Mouse (Mus musculus): Measurements from ENCODE around the gene Pusl1. TPM values are rescaled to one million over a fixed set of nuclear protein-coding genes. Genes with fewer than 3 reads are reported as not detected.

Pusl1 gene
- total RNA-seq, 2 experiments from 2014 or later = 65.3 to 66.9 TPM

DNA sequence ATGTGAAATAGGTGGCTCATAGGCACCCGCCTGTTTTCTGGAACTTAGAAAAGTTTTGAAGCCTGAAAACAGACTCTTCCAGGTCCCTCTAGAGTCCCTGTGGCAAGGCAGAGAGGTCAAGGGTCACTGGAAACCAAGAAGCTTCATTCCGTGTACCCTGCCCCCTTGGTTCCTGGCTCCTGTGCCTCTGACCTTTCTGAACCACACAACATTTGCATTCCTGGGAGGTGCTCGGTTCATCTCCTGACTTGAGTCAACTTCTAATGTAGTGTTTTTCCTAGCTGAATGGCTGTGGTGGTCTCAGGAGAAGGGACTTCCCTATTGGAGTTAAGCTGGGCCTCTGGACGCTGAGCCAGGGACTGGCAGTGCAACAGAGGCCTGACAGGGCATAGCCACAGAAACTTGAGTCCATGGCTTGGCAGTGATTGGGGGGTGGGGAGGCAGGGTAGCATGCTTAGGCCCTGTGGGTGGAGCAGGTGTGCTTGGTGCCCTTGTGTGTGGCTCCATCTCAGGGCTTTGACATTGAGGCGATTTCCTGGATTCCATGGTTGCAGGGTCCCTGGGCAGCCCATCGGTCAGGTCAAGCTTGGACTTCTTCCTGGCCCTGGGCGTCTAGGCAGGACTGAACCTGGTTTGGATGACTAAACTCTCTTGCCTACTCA, 43.0 kb downstream of the Pusl1 start:
- no peak for DNase-seq (ENCODE audit: low spot score in 2 of 2)
- intact Hi-C loops (cut with DNase I) = no loop called here

DNA sequence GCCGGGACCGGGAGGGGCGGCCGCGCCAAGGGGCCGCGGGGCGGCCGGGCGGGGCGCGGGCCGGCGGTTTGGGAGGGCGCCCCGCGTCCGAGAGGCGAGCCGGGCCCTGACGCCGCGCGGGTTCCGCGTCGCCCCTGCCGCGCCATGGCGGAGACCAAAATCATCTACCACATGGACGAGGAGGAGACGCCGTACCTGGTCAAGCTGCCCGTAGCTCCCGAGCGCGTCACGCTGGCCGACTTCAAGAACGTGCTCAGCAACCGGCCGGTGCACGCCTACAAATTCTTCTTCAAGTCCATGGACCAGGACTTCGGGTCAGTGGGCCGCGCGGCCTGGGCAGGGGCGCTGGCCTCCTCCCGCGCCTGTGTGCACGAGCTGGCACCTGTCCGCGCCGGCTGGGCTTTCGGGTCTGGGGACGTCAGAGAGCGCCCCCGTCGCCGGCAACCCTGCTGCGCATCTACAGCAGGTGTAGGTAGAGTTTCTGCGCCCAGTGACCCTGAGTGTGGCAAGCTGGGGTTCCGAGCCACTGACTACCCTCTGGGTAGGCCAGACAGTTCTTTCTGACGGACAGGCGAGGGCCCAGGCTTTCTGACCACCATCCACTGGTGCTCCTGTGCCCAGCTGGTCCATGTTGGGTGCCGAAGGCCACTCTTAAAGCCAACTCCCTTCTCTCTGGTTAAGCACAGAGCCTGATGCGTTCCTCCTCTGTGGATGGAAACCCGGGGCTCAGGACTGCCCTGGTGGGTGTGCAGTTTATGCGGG, 43.8 kb downstream of the Pusl1 start:
- no peak for DNase-seq (ENCODE audit: low spot score in 2 of 2)
- intact Hi-C loops (cut with DNase I) = no loop called here

DNA sequence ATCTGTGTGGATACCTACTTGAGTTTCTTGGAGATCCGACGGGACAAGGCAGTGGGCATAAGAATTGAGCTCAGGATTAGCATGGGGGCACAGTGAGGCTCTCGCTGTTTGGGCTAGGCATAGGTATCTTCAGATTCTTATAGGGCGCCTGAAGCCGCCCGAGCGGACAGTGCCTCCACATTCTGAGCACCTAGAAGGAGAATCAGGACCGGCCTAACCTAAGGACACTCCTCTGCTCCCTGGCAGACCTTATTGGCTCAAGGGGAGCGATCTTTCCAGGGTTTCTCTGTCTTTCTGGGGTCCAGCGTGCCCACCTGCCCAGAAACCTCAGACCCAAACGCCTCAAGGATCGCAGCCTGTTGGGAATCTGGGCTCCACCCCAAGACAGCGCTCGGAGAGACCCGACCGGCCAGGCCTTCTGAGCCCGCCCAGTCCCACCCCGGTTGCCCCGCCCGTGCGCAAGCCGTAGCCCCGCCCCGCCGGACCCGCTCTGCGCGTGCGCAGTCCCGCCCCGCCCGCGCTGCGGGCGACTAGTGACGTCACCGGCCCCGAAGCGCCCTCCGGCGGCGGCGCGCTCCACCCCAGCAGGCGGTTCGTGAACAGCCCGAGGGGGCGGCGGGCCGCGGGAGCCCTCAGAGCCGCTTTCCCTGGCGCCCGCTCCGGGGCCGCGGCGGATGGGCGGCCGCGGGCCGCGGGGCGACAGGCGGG, 44.6 kb downstream of the Pusl1 start, which contains the start of gene Dvl1:
Gene Dvl1 (plus strand): TSS at position 532 of the 708 bp plus-strand sequence.
- peak; percentile 90 to 96 for DNase-seq (ENCODE audit: low spot score in 2 of 2)
- intact Hi-C loops (cut with DNase I) = no loop called here

DNA sequence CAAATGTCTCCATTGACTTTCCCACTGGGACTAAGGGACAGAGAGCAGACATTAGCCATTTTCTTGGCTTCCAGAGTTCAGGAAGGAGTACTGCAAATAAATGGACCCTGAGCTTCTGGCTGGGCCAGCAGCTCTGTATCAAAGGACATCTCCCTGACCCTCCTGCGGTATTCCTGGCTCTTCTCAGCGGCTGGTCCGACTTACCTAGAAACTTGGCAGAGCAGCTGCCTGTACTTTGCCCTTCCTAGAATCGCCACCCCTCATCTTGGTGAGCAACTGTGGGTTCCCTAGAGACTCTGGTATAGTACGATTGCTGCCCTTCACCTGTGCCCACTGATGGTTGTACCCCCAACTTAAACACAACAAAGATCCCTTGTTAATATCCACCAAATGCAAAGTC, 48.4 kb downstream of the Pusl1 start:
- DNase-seq (ENCODE audit: low spot score in 2 of 2) = no peak
- intact Hi-C loops (cut with DNase I) = no loop called here

DNA sequence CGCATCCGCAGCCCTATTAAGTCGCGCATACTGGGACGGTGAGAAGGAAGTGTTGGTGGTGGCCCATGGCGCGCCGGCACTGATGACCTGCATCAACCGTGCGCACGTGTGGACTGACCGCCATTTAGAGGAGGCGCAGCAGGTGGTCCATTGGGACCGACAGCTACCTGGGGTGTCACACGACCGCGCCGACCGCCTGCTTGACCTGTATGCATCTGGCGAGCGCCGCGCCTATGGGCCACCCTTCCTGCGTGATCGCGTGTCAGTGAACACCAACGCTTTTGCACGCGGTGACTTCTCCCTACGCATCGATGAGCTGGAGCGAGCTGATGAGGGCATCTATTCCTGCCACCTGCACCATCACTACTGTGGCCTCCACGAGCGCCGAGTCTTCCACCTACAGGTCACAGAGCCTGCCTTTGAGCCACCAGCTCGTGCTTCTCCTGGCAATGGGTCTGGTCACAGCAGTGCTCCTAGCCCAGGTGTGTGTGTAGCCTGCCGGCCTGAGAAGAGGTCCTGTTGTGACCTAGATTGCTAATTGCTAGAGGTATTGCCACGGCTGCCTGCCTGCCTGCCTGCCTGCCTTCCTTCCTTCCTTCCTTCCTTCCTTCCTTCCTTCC, 49.8 kb downstream of the Pusl1 start:
- intact Hi-C loops (cut with DNase I) = no loop called here
- DNase-seq (ENCODE audit: low spot score in 2 of 2) = no peak

DNA sequence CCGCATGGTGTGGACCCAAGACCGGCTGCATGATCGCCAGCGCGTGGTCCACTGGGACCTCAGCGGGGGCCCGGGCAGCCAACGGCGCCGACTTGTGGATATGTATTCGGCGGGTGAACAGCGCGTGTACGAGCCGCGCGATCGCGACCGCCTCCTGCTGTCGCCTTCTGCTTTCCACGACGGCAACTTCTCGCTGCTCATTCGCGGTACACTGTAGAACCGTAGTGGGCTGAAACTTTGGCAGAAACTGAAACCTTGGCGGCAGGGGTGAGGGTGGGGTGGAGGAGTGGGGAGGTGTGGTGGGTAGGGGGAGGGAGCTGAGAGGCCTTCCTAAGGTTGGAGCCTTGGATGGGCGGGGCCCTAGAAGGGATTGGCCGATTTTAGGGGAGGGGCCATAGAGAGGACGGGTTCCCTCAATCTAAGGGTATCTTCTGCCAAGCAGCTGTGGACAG, 50.6 kb downstream of the Pusl1 start:
- intact Hi-C loops (cut with DNase I) = no loop called here
- DNase-seq (ENCODE audit: low spot score in 2 of 2) = peak in 1 of 2 experiments; percentile 62

DNA sequence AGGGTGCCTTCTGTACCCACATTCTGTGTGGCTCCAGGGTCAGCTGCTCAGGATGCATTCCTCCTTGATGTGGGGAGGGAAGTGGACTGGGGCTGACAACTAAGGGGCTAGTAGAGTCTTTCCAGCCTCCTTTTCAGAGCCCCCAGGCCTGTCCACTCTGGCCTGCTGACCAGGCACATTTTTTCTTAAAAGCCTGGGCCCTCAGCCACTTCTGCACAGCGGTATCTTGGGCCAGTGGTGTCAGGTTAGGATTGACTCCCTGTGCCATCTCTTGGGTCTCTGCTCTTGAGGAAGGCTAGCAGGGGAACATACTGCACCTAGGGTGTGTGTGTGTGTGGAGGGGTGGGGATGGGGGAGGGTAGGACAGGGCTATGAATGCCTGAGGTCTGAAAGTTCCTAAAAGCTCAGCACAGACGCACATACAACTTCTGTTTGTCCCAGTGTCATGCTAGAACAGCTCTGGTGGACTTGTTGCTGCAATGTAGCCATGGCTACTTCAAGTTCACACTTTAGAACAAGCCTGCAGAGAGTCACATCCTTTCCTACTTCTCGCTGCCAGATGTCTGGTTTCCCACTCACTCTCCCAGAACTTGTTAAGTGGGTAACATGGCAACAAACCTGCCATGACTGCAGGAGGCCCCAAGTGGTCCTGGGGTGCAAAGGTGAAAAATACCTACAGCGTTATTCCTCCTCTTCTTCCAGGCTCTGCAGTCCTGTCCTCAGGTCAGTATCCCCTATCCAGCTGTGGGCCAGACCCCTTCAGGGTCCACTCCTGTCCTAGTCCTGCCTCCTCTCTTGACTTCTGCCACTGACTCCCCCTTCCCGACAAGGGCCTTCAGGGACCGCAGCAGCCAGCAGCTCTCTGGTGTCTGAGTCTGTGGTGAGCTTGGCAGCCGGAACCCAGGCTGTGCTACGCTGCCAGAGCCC, 51.2 kb downstream of the Pusl1 start:
- intact Hi-C loops (cut with DNase I) = no loop called here
- peak in 1 of 2 experiments; percentile 59 for DNase-seq (ENCODE audit: low spot score in 2 of 2)

DNA sequence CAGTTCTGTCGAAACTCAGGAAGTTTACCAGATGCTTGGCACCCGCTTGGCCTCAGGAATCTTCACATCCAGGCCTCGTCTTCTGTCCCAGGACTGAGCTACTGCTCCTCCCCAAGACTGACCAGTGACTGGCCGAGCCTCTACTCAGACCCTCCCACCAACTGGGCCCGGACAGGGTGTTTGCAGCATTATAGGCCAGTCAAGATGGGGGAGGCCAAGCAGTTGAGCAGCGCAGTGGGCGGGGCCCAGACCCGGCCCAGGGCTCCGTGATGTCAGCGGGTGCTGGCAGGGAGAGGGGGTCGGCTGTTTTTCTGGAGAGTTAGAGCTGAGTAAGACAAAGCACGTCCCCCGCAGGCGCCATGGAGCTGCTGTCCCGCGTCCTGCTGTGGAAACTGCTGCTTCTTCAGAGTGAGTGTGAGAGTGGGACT, 52.1 kb downstream of the Pusl1 start, which contains the start of gene Mxra8:
Gene Mxra8 (plus strand): TSS at position 198 of the 428 bp plus-strand sequence.
- DNase-seq (ENCODE audit: low spot score in 2 of 2) = peak in 1 of 2 experiments; percentile 41
- intact Hi-C loops (cut with DNase I) = no loop called here

DNA sequence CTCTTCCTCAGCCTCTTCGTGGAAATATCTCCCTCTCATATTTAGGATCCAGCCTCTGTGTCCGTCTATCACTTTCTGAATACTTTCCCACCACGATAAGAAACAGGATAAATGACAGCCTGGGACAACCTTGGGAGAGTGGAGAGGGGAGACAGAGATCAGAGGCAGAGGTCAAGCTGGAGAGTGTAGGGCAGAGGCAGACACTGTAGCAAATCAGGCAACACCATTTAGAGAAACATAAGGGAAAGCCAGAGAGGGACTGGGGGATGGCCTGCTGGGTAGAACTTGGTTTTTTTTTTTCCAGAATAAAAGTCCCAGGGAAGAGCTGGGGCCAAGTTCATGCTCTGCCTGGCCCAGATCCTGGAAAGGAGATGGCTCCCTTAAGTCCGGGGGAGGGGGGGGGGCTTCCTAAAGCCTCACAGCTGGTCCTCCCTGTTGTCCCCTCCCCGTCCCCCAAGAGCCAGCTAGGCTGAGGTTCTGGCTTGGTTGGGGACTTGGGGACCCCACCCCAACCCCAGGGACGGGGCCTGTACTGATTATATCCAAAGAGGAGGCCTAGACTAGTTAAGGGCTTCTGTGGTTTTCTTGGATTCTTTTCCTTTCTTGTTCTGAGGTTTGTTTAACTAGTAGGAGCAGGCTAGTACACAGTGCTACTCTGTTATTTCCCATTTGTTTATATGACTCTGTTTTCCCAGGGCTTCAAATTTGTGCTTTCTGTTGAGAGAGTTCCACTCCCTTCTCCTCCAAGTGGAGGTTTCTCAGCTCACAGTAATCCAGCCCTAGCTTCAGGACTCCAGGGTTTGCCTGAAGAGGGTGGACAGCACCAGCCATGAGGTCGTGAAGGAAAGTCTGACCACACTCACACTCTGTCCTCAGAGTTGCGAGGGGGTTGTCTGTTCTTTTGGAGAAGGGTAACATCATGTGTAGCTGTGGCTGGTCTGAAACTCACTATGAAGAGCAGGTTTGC, 53.1 kb downstream of the Pusl1 start:
- intact Hi-C loops (cut with DNase I) = no loop called here
- no peak for DNase-seq (ENCODE audit: low spot score in 2 of 2)

Small RNA genes within 50 kb of the gene (microRNA-seq; reads per million reads assigned to microRNA genes)
- 0 reads per million in 2 experiments for gene Gm22991

Other genes with a start within 250 kb of the Pusl1 start
- not detected for gene Gm10563, start 246.4 kb downstream of the Pusl1 start, total RNA-seq (2021)
- gene Mmp23, start 238.4 kb downstream of the Pusl1 start, total RNA-seq (2021) = 1 to 10 TPM; 1.2 to 2.4 TPM
- 100 to 1,000 TPM; 105 TPM for gene Mib2, start 222.6 kb downstream of the Pusl1 start, total RNA-seq (2021)
- 10 to 100 TPM; 22.8 to 26.0 TPM for gene Fndc10, start 197.4 kb downstream of the Pusl1 start, total RNA-seq (2021)
- 10 to 100 TPM; 84.2 to 86.8 TPM for gene Ssu72, start 187.0 kb downstream of the Pusl1 start, total RNA-seq (2021)
- gene Tmem240, start 157.0 kb downstream of the Pusl1 start, total RNA-seq (2021) = 10 to 100 TPM; 67.0 to 70.7 TPM
- 10 to 100 TPM; 52.3 to 53.2 TPM for gene Atad3a, start 130.7 kb downstream of the Pusl1 start, total RNA-seq (2021)
- gene Vwa1, start 117.1 kb downstream of the Pusl1 start, total RNA-seq (2021) = 10 to 100 TPM; 16.3 to 17.0 TPM
- 10 to 100 TPM in 1 of 2 experiments, 1 to 10 TPM in 1; 8.7 to 11.6 TPM for gene Tmem88b, start 105.9 kb downstream of the Pusl1 start, total RNA-seq (2021)
- gene Ankrd65, start 101.3 kb downstream of the Pusl1 start, total RNA-seq (2021) = under 1 TPM in 1 of 2 experiments, not detected in 1; 0.31 TPM
- gene Mrpl20, start 88.9 kb downstream of the Pusl1 start, total RNA-seq (2021) = 100 to 1,000 TPM; 104 to 112 TPM
- gene Ccnl2, start 79.3 kb downstream of the Pusl1 start, total RNA-seq (2021) = 10 to 100 TPM; 69.5 to 73.5 TPM
- 10 to 100 TPM; 83.3 to 84.1 TPM for gene Aurkaip1, start 60.5 kb downstream of the Pusl1 start, total RNA-seq (2021)
- gene Mxra8, start 52.1 kb downstream of the Pusl1 start, total RNA-seq (2021) = 10 to 100 TPM in 1 of 2 experiments, 1 to 10 TPM in 1; 9.0 to 14.0 TPM
- 10 to 100 TPM; 81.5 to 81.6 TPM for gene Dvl1, start 44.4 kb downstream of the Pusl1 start, total RNA-seq (2021)
- gene Tas1r3, start 28.4 kb downstream of the Pusl1 start, total RNA-seq (2021) = under 1 TPM; 0.20 to 0.27 TPM
- gene Cptp, start 22.3 kb downstream of the Pusl1 start, total RNA-seq (2021) = 10 to 100 TPM; 28.8 to 29.7 TPM
- 10 to 100 TPM; 34.4 to 38.4 TPM for gene Ints11, start 22.2 kb downstream of the Pusl1 start, total RNA-seq (2021)
- gene Acap3, start within 50 bp of the Pusl1 start, total RNA-seq (2021) = 100 to 1,000 TPM; 139 TPM
- gene Ube2j2, start 52.0 kb upstream of the Pusl1 start, total RNA-seq (2021) = 10 to 100 TPM; 69.8 to 79.0 TPM
- 10 to 100 TPM; 13.5 to 15.1 TPM for gene C1qtnf12, start 70.5 kb upstream of the Pusl1 start, total RNA-seq (2021)
- 10 to 100 TPM in 1 of 2 experiments, 1 to 10 TPM in 1; 9.6 to 10.6 TPM for gene B3galt6, start 100.9 kb upstream of the Pusl1 start, total RNA-seq (2021)
- gene Sdf4, start 101.1 kb upstream of the Pusl1 start, total RNA-seq (2021) = 100 to 1,000 TPM; 150 to 157 TPM
- 1 to 10 TPM in 1 of 2 experiments, under 1 TPM in 1; 0.66 to 1.2 TPM for gene Tnfrsf4, start 122.1 kb upstream of the Pusl1 start, total RNA-seq (2021)
- gene Tnfrsf18, start 134.4 kb upstream of the Pusl1 start, total RNA-seq (2021) = under 1 TPM in 1 of 2 experiments, not detected in 1; 0.32 TPM
- not detected for gene Ttll10, start 167.6 kb upstream of the Pusl1 start, total RNA-seq (2021)
- 10 to 100 TPM; 28.0 to 28.1 TPM for gene 9430015G10Rik, start 218.2 kb upstream of the Pusl1 start, total RNA-seq (2021)
- gene Rnf223, start 238.7 kb upstream of the Pusl1 start, total RNA-seq (2021) = under 1 TPM; 0.31 to 0.66 TPM

Data from left cerebral cortex, postnatal 14 days (tissue).